Mouse (Mus musculus): ENCODE measurements around the gene Timm10b. TPM values are rescaled to one million over a fixed set of nuclear protein-coding genes. Genes with fewer than 3 reads are reported as not detected.

Timm10b gene
- 209 TPM for polyA plus RNA-seq (2017; shearing (Covaris generic))

DNA sequence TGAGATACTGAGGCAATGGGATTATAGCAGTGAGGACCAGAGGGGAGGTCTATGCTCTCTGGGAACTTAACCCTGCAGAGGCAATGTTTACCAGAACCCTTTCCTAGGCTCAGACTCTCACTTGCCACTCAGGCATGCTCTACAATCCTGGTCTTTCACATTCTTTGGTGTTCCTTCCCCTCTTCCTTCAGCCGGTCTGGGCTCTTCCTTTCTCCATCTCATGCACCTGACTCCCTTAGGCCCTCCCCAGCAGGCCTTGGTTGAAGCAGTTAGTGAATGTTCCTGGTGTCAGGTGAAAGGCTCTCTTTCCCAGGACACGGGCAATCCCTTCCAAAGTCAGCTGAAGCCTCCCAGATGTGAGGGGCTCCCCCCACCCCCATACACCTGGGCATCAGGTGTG, at the start of gene Timm10b:
Gene Timm10b, plus strand, starts transcription at position 301 of the 400 bp plus-strand sequence.

DNA sequence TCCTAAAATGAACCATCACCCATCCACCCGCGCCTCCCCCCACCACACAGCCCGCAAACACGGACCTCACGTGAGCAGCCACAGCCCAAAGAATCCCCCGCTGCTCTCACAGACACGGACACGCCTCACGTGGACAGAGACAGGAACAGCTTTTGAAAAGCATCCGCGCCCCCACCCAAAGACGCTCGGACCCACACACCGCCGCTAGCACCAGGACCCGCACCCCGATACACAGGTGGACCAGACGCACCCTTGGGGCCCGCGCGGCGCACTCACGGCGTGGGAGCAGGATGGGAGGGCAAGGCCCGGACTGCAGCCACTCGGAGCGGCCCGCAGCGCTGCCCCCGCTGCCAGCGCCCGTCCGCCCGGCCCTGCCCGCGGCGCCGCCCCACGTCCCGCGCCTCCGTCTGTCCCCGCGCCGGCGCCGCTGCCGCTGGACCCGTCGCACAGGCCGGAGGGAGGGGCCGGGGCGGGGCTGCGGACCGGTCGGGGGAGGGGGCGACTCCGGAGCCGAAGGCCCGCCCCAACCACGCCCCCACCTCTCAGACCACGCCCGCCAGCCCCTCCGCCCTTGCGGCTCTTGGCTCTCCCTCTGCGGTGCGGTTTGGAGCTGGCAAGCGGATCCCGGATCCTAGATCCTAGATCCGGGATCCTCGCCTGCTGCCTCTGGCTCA, 6.6 kb upstream of the Timm10b start, which contains the start of gene Trim3:
Gene Trim3, minus strand, starts transcription at position 445 of the 674 bp plus-strand sequence.

DNA sequence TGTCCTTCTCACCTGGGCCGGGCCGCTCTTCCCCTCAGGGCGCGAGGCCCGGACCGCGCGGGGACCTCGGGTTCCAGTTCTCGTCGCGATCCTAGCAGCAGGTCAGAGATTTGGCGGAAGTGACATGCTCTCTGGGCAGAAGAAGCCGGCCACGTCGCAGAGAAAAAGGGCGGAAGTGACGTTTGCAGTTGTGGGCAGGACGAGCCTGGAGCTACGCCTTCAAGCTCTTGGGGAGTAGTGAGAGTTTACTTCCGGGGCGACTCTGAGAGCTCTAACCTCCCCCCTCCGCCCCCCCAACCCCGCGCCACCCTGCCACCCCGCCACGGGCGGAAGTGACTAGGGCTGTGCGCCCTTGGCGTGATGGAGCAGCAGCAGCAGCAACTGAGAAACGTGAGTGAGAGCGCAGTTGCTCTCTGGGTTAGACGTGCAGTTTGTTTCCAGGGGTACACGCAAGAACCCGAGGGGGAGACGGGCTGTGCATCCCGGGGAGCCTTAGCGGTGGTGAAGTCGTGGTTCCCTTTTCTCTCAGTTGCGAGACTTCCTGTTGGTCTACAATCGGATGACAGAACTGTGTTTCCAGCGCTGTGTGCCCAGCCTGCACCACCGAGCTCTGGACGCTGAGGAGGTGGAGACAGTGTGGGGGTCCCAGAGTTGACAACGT, 507 bp downstream of the Timm10b start, which contains the start of the genes Arfip2 and Gm45799:
Gene Arfip2, minus strand, starts transcription at position 184 of the 661 bp plus-strand sequence.
Gene Gm45799, plus strand, starts transcription at position 320 of the 661 bp plus-strand sequence.

DNA sequence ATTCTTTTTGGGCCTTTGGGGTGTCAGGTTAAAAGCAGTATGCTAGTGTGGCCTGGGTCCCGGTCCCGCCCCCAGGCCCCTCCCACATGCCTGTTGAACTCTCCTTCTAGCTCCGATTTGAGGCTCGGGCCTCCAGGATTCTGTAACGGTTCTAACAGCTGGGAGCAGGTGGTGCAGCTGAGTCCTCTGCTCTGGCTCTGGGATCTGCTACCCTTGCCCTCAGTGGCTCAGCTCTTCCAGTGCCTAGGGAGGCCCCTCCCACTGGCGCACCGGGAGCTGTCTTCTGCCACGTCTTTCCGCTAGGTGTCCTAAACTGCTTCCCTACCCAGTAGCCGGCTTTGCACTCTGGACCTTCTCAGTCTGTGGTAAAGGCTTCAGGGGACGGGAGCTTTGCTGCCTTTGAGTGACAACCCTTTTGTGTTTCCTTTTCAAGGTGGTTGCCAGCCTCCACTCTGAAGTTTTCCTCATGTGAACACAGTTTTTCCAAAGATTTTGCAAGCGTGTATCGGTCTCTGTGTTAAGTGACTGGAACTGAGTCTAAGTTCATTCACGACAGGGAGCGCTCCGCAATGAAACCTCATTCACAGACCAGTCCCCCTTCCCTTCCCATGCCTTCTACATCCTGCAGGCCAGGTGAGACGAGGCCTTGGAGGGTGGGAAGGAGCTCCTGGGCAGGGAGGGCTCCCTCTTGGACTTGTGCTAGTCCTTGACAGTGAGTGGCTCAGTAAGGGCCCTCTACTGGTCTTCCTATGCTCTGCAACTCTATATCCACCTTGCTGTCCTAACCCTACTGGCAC, 11.0 kb downstream of the Timm10b start, which contains the start of gene Dnhd1:
Gene Dnhd1, plus strand, starts transcription at position 189 of the 797 bp plus-strand sequence.

Other genes starting within 250 kb of the Timm10b start
- 49.0 TPM for gene Fam160a2, start 240.0 kb upstream of the Timm10b start, polyA plus RNA-seq (2017; shearing (Covaris generic))
- gene Cnga4, start 235.5 kb upstream of the Timm10b start, polyA plus RNA-seq (2017; shearing (Covaris generic)), result not detected
- gene Cckbr, start 214.3 kb upstream of the Timm10b start, polyA plus RNA-seq (2017; shearing (Covaris generic)), result not detected
- not detected for gene Cavin3, start 157.8 kb upstream of the Timm10b start, polyA plus RNA-seq (2017; shearing (Covaris generic))
- 46.6 TPM for gene Smpd1, start 85.7 kb upstream of the Timm10b start, polyA plus RNA-seq (2017; shearing (Covaris generic))
- gene Apbb1, start 58.4 kb upstream of the Timm10b start, polyA plus RNA-seq (2017; shearing (Covaris generic)), result 11.6 TPM
- gene Hpx, start 39.9 kb upstream of the Timm10b start, polyA plus RNA-seq (2017; shearing (Covaris generic)), result not detected
- 2.1 TPM for gene Trim3, start 6.5 kb upstream of the Timm10b start, polyA plus RNA-seq (2017; shearing (Covaris generic))
- 25.8 TPM for gene Arfip2, start 360 bp downstream of the Timm10b start, polyA plus RNA-seq (2017; shearing (Covaris generic))
- 8.0 TPM for gene Gm45799, start 496 bp downstream of the Timm10b start, polyA plus RNA-seq (2017; shearing (Covaris generic))
- gene Dnhd1, start 10.8 kb downstream of the Timm10b start, polyA plus RNA-seq (2017; shearing (Covaris generic)), result 2.4 TPM
- 230 TPM for gene Ilk, start 96.5 kb downstream of the Timm10b start, polyA plus RNA-seq (2017; shearing (Covaris generic))
- gene Rrp8, start 97.3 kb downstream of the Timm10b start, polyA plus RNA-seq (2017; shearing (Covaris generic)), result 40.5 TPM
- gene Taf10, start 104.3 kb downstream of the Timm10b start, polyA plus RNA-seq (2017; shearing (Covaris generic)), result 20.5 TPM
- 138 TPM for gene Tpp1, start 112.2 kb downstream of the Timm10b start, polyA plus RNA-seq (2017; shearing (Covaris generic))
- gene Dchs1, start 147.6 kb downstream of the Timm10b start, polyA plus RNA-seq (2017; shearing (Covaris generic)), result not detected
- 145 TPM for gene Mrpl17, start 171.0 kb downstream of the Timm10b start, polyA plus RNA-seq (2017; shearing (Covaris generic))